Comparison of ENCODE assay signal across 13 mouse cellular contexts in the genomic region with DNA sequence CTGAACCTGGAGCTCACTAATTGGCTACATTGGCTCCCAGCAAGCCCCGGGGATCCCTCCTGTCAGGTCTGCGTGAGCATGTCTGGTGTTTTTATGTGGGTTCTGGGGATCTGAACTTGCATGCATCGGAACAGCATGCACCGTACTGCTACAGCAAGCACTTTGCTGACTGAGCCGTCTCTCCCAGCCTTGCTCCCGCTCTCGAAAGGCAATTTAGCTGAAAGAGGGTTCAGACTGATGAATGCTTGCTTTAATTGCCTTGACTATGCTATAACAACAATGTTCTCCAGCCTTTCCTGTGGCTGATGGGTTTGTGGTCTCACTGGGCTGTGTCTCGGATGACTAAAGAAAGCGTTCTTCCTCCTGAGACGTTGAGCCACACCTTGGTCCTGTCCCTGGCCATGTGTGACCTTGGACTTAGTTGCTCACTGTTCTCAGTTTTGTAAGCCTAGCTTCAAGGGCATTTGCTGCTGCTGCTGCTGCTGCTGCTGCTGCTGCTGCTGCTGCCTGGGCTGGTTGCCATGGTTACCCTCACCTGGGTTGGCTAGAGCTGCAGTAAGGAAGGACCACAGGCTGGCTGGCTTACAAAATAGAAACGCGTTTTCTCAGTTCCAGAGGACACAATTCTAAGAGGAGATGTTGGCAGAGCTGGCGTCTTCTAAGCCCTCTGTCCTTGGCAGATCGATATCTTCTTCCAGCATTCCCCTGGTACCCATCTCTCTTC. TPM values are rescaled to one million over a fixed set of nuclear protein-coding genes. Genes with fewer than 3 reads are reported as not detected.
DNase-seq lines count a peak whose midpoint lies in the region; ATAC-seq lines count a peak whose summit lies in the region.
"Had no signal": no experiment of that assay in that cellular context is flagged by ENCODE, and none has a peak within 500 bp of the region (broad histone marks: within the 10 kb centered on the region; RNA-seq: fewer than 3 reads in every experiment).

No protein-coding gene starts in this region.

- H3K4me1 ChIP-seq in kidney, embryonic 16.5 days (ENCODE audit: insufficient read depth, low read length): peaks cover 10% of the 10 kb centered on the region
- peaks cover 30% of the 10 kb centered on the region for H3K4me1 ChIP-seq in embryonic facial prominence, embryonic 10.5 days
- peaks cover 24% of the 10 kb centered on the region for H3K4me1 ChIP-seq in hindbrain, embryonic 13.5 days (replicated peaks)
- peaks cover 16% of the 10 kb centered on the region for H3K4me1 ChIP-seq in neural tube, embryonic 12.5 days

- H3K9ac ChIP-seq in kidney, embryonic 16.5 days (replicated peaks; ENCODE audit: low read length): peak overlapping the region; percentile 17; the same call in 1 of the 2 replicates
- no peak overlapping the region; the same call in 1 of the 2 replicates for H3K9ac ChIP-seq in hindbrain, embryonic 13.5 days
- no peak overlapping the region for H3K9ac ChIP-seq in neural tube, embryonic 12.5 days
- H3K9ac ChIP-seq: stomach, embryonic 15.5 days had no signal

- H3K27me3 ChIP-seq in kidney, embryonic 16.5 days (ENCODE audit: insufficient read depth, low read length): no peaks in the 10 kb centered on the region
- H3K27me3 ChIP-seq in embryonic facial prominence, embryonic 10.5 days (replicated peaks; ENCODE audit: low read depth, poor library complexity, severe bottlenecking): no peaks in the 10 kb centered on the region
- no peaks in the 10 kb centered on the region for H3K27me3 ChIP-seq in hindbrain, embryonic 13.5 days
- H3K27me3 ChIP-seq in neural tube, embryonic 12.5 days (replicated peaks): no peaks in the 10 kb centered on the region
- H3K27me3 ChIP-seq: stomach, embryonic 15.5 days had no signal

- WGBS in kidney, embryonic 16.5 days: 54% methylated on average over 14 of the region's 14 CpGs
- 70% methylated on average over 14 of the region's 14 CpGs for WGBS in embryonic facial prominence, embryonic 10.5 days
- whole genome bisulfite sequencing in hindbrain, embryonic 13.5 days: 52% methylated on average over 14 of the region's 14 CpGs
- 50% methylated on average over 14 of the region's 14 CpGs for WGBS in neural tube, embryonic 12.5 days

- no peak for ATAC-seq in kidney, embryonic 16.5 days (ENCODE audit: low FRiP score, low TSS enrichment)
- peak; percentile 72 for ATAC-seq in hindbrain, embryonic 13.5 days (ENCODE audit: low FRiP score)
- 0 out of 2 replicates have a peak, but pooled peaks have one; percentile 37 for ATAC-seq in neural tube, embryonic 12.5 days (ENCODE audit: low FRiP score, low read depth)
- ATAC-seq in frontal cortex, adult (ENCODE audit: low TSS enrichment): no peak
- ATAC-seq: intestine, embryonic 16.5 days had no signal

- no peaks in the 10 kb centered on the region for H3K36me3 ChIP-seq in kidney, embryonic 16.5 days (ENCODE audit: insufficient read depth, low read length)
- no peaks in the 10 kb centered on the region for H3K36me3 ChIP-seq in embryonic facial prominence, embryonic 10.5 days (replicated peaks)
- H3K36me3 ChIP-seq in hindbrain, embryonic 13.5 days: no peaks in the 10 kb centered on the region
- H3K36me3 ChIP-seq in neural tube, embryonic 12.5 days: no peaks in the 10 kb centered on the region
- H3K36me3 ChIP-seq: stomach, embryonic 15.5 days had no signal

- no peak overlapping the region for H3K4me2 ChIP-seq in kidney, embryonic 16.5 days (replicated peaks; ENCODE audit: low read depth, low read length)
- H3K4me2 ChIP-seq in hindbrain, embryonic 13.5 days: no peak overlapping the region
- 0 out of 2 replicates have a peak overlapping the region, but pooled peaks have one; percentile 4 for H3K4me2 ChIP-seq in neural tube, embryonic 12.5 days (replicated peaks)
- H3K4me2 ChIP-seq: stomach, embryonic 15.5 days had no signal

- DNase-seq in kidney, adult 8-10 months: no peak
- peak; percentile 54 for DNase-seq in embryonic facial prominence, embryonic 10.5 days (ENCODE audit: low spot score)
- no peak for DNase-seq in left cerebral cortex, adult 8-10 months (ENCODE audit: low spot score in 2 of 2)
- no peak for DNase-seq in heart, postnatal 4 days
- DNase-seq: cerebellum, adult 11-12 months; heart, adult 2 months; lung, adult 2 months had no signal

- H3K9me3 ChIP-seq in kidney, embryonic 16.5 days (ENCODE audit: low read length): no peaks in the 10 kb centered on the region
- no peaks in the 10 kb centered on the region for H3K9me3 ChIP-seq in embryonic facial prominence, embryonic 10.5 days
- no peaks in the 10 kb centered on the region for H3K9me3 ChIP-seq in hindbrain, embryonic 13.5 days
- no peaks in the 10 kb centered on the region for H3K9me3 ChIP-seq in neural tube, embryonic 12.5 days
- H3K9me3 ChIP-seq: stomach, embryonic 15.5 days had no signal

- no peak overlapping the region for H3K4me3 ChIP-seq in kidney, embryonic 16.5 days (ENCODE audit: low read length)
- no peak overlapping the region for H3K4me3 ChIP-seq in embryonic facial prominence, embryonic 10.5 days
- no peak overlapping the region for H3K4me3 ChIP-seq in hindbrain, embryonic 13.5 days
- no peak overlapping the region for H3K4me3 ChIP-seq in neural tube, embryonic 12.5 days
- H3K4me3 ChIP-seq: heart, adult 2 months; stomach, embryonic 15.5 days had no signal

- H3K27ac ChIP-seq in kidney, embryonic 16.5 days (ENCODE audit: low read length): no peak overlapping the region
- peak overlapping the region; percentile 51 for H3K27ac ChIP-seq in embryonic facial prominence, embryonic 10.5 days (replicated peaks)
- peak overlapping the region; percentile 93 for H3K27ac ChIP-seq in hindbrain, embryonic 13.5 days
- peak overlapping the region; percentile 46; the same call in 1 of the 2 replicates for H3K27ac ChIP-seq in neural tube, embryonic 12.5 days
- H3K27ac ChIP-seq: heart, adult 2 months; stomach, embryonic 15.5 days had no signal

RNA-seq across cellular contexts. Expression of a gene that starts 34.4 kb away (rescaled TPM):
- polyA plus RNA-seq in kidney, embryonic 16.5 days (2015; fragmentation: Nextera tagmentation; extraction: Ambion mirVana): 1.5 and 2.5 TPM in 2 replicates
- 0.44 and 0.86 TPM in 2 replicates for polyA plus RNA-seq in embryonic facial prominence, embryonic 10.5 days (2016; fragmentation: Nextera tagmentation; extraction: Ambion mirVana)
- polyA plus RNA-seq in hindbrain, embryonic 13.5 days (2015; fragmentation: Nextera tagmentation; extraction: Ambion mirVana): 0.77 and 0.83 TPM in 2 replicates
- polyA plus RNA-seq in neural tube, embryonic 12.5 days (2016; fragmentation: Nextera tagmentation; extraction: Ambion mirVana): 0.57 and 1.3 TPM in 2 replicates
- total RNA-seq in left cerebral cortex, adult 8-10 months (2022): 1 to 10 TPM; 6.1 to 8.8 (median 8.0) TPM
- 1 to 10 TPM; 1.7 to 3.2 TPM for total RNA-seq in heart, postnatal 4 days (2021)

Comparison
In these comparisons a context has a peak if more than half of its experiments do, and no peak if none do; other contexts are left out.
1. ATAC-seq: peak in hindbrain, embryonic 13.5 days (single experiment) and neural tube, embryonic 12.5 days (single experiment); none in kidney, embryonic 16.5 days (single experiment) and frontal cortex, adult (single experiment).